Mouse (Mus musculus) heart, adult 2 months (tissue): ENCODE results near the gene Zbtb40. TPM values are rescaled to one million over a fixed set of nuclear protein-coding genes. Genes with fewer than 3 reads are reported as not detected.
A peak's percentile ranks its signal among the peaks of the same experiment; 100 is the strongest.

Experiments
- DNase-seq, 2 experiments: peaks; one replicate each; pipeline ENCODE4 v3.0.0; 2021
- H3K27ac ChIP-seq: fragments of 200-600 bp; 2 replicates; pipeline ENCODE4 v1.8.1; 2022
- H3K27me3 ChIP-seq: fragments of 200-500 bp; 2 replicates; pipeline ENCODE4 v1.6.1; 2012; ENCODE audit warnings: mild to moderate bottlenecking, low read length, inconsistent platforms, mixed read lengths; ENCODE audit not compliant: control insufficient read depth, insufficient read depth
- H3K36me3 ChIP-seq: fragments of 200-500 bp; 2 replicates; pipeline ENCODE4 v1.6.1; 2012; ENCODE audit warnings: low read length, inconsistent platforms; ENCODE audit not compliant: control insufficient read depth, insufficient read depth
- H3K4me1 ChIP-seq: fragments of 200-500 bp; 2 replicates; pipeline ENCODE4 v1.6.1; 2011; ENCODE audit warnings: low read length; ENCODE audit not compliant: control insufficient read depth, insufficient read depth
- H3K4me3 ChIP-seq: fragments of 200-600 bp; 2 replicates; pipeline ENCODE4 v1.8.1; 2022
- H3K79me2 ChIP-seq: fragments of 200-500 bp; replicated peaks from 2 replicates; pipeline ENCODE4 v1.6.1; 2012; ENCODE audit warnings: mild to moderate bottlenecking, inconsistent platforms, low read length, moderate library complexity, mixed read lengths; ENCODE audit not compliant: control insufficient read depth, insufficient read depth
- H3K9ac ChIP-seq: fragments of 200-500 bp; 2 replicates; pipeline ENCODE4 v1.6.1; 2012; ENCODE audit warnings: low read depth, mild to moderate bottlenecking, control low read depth, inconsistent platforms, low read length, mixed read lengths
- CTCF ChIP-seq: fragments of 200-600 bp; IDR thresholded peaks from 2 replicates; pipeline ENCODE4 v1.8.1; 2022; ENCODE audit warnings: antibody characterized with exemption, mild to moderate bottlenecking, moderate library complexity
- EP300 ChIP-seq: fragments of 200-500 bp; IDR thresholded peaks from 2 replicates; pipeline ENCODE4 v1.6.1; 2011; ENCODE audit warnings: low read depth, low read length, control low read depth; ENCODE audit not compliant: insufficient read depth
- POLR2A ChIP-seq: fragments of 200-500 bp; IDR thresholded peaks from 2 replicates; pipeline ENCODE4 v1.6.1; 2011; ENCODE audit warnings: mild to moderate bottlenecking, low read depth, low read length, control low read depth; ENCODE audit not compliant: insufficient read depth
- WGBS: fragments of 180-500 bp; shearing (Covaris S2); methylation state at CpG from one replicate; pipeline ENCODE4 v1.1.7; 2018; 5-methylcytosine and 5-hydroxymethylcytosine counted together
- intact Hi-C: fragments of 180-260 bp; cut with DNase I; formaldehyde crosslinking; loops from one replicate; pipeline ENCODE4 v1.15.1; 2025
- long read RNA-seq: library from polyadenylated mRNA; stranded (forward); transcript quantifications from one replicate; pipeline ENCODE4 v2.0.0, GENCODE M21; 2021
- polyA plus RNA-seq: library from polyadenylated mRNA; depleted of rRNA; stranded (reverse); fragments of >200 nt; gene quantifications from 2 replicates; pipeline ENCODE4 v1.2.3, GENCODE M21; 2012; rRNA removed
- total RNA-seq, 2 experiments: library from RNA; stranded (reverse); gene quantifications; 2 replicates each; pipeline ENCODE4 v1.2.3; 2021

Gene Zbtb40
- 1 to 10 TPM; 7.3 to 8.0 TPM for total RNA-seq
- 5.6 and 9.3 TPM in 2 replicates for polyA plus RNA-seq
- long read RNA-seq, partial matches to known transcripts, result 0 of 3 reads
- long read RNA-seq, other reads (novel, unspliced or antisense), result 3 of 3 reads

DNA sequence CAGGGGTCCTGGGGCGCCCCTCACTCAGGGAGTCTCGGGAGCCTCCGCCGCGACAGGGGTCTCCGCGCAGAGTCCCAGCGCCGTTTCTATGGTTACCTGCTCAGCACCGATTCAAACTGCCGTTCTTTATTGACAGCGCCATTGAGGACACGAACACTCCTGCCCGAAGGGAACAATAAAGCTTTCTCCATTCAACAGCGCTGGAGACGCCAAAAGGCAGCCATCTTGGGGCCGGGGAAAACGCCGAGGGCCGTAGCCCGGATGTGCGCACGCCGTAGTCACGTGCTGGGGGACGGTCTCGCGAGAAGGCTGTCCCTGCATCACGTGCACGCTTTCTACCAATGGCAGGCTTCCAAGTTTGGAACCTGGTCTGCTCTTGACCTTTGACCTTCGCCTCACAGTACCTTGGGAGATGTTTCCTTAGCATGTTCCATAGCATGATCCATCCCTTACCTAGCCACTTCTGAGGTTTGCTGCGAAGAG, at the start of gene Zbtb40:
TSS of gene Zbtb40 (minus strand) at position 252 of the 483 bp plus-strand sequence.
- Histone ChIP-seq H3K36me3 (no peaks in the 10 kb centered on the region), H3K9ac (peak within 1 kb of the TSS; percentile 85), H3K4me3 (peak within 1 kb of the TSS; percentile 99), H3K4me1 (peaks cover 5% of the 10 kb centered on the region), H3K79me2 (no peaks in the 10 kb centered on the region; the same call in 1 of the 2 replicates), H3K27ac (peak within 1 kb of the TSS; percentile 78), H3K27me3 (no peaks in the 10 kb centered on the region; the same call in 1 of the 2 replicates)
- peak; percentile 90 to 91 for DNase-seq
- no peak for TF ChIP-seq CTCF
- TF ChIP-seq EP300, result peak; percentile 81
- peak; percentile 57 for TF ChIP-seq POLR2A
- WGBS, result 2% methylated on average over 32 of the region's 32 CpGs
- intact Hi-C loops, result no loop called here

DNA sequence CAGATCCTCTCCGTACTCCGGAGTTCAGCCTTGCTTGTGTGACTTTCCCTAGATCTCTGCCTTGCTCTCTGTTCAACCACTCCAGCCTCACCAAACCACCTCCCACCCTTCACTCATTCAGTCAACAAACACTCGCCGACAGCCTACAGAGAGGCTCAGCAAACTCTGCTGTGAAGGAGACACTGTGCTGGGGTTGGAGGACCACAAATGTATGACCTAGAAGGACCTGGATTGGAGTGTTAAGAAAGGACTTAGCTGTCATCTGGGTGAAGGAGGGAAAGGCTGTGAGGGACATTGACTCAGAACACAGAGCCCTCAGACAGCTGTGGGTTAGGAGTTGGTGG, 49.4 kb upstream of the Zbtb40 start:
- Histone ChIP-seq H3K4me3 (no peak overlapping the region), H3K36me3 (no peaks in the 10 kb centered on the region), H3K4me1 (no peaks in the 10 kb centered on the region), H3K79me2 (no peaks in the 10 kb centered on the region), H3K27me3 (no peaks in the 10 kb centered on the region; the same call in 1 of the 2 replicates), H3K27ac (no peak overlapping the region), H3K9ac (no peak overlapping the region)
- no peak for TF ChIP-seq EP300
- TF ChIP-seq POLR2A, result no peak
- TF ChIP-seq CTCF, result no peak
- no peak for DNase-seq
- 71% methylated on average over 4 of the region's 4 CpGs for WGBS
- intact Hi-C loops, result no loop called here

DNA sequence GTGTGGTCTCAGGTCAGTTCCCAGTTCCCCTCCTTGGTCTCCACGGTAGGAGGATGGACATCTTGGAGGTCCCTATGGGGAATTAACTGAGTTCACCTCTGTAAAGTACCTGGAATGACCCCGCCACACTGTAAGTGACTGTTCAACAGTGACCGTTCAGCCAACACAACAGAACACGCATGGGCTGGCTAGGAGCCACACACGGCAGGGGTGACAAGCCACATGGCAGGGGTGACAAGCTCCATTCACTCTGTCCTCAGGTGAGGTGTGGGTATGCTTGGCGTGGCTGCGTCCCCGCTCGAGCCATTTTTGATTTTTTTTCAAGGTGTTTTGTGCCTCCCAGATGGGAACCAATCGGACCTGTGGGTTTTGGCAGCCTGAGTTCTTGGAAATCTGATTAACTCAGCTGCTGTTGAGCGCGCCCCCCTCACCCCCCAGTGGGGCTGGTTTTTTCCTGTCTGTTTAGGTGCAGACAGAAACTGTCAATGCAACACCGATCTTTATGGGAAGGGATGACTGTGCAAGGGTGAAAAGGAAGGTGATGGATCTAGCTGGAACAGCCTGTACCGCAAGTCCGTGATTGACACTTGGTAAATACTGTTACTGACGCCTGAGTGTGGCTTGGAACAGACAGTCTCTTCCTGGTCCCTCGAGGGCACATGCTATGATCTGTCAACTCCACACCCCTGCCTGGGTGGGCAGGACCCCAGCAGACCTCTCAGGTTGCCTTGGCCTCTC, 48.8 kb upstream of the Zbtb40 start:
- H3K27ac ChIP-seq, result no peak overlapping the region
- no peaks in the 10 kb centered on the region for H3K4me1 ChIP-seq
- 74% methylated on average over 17 of the region's 17 CpGs for WGBS
- intact Hi-C loops, result no loop called here
- no peak overlapping the region for H3K4me3 ChIP-seq
- no peak for DNase-seq
- TF ChIP-seq POLR2A (no peak), CTCF (no peak), EP300 (no peak)
- no peaks in the 10 kb centered on the region; the same call in 1 of the 2 replicates for H3K27me3 ChIP-seq
- H3K36me3 ChIP-seq, result no peaks in the 10 kb centered on the region
- no peak overlapping the region for H3K9ac ChIP-seq
- H3K79me2 ChIP-seq, result no peaks in the 10 kb centered on the region

DNA sequence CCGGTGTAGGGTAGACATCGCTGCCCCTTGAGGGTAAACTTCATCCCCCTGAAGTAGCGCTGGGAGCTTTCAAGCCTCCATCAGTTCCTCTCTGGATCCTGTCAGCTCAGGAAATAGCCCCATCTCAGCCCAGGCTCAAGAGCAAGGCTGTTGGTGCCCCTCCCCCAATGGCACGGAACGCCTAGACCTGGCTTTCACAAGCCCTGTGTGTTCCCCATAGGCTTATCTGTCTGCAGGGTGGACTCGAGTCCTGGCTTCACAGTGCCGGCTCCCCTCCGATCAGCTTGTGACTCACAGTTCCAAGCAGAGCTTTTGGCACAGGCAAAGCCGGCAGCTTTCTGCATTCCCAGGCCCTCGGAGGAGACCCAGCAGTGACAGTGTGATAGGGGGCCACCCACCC, 47.8 kb upstream of the Zbtb40 start:
- H3K9ac ChIP-seq, result no peak overlapping the region
- no peak for DNase-seq
- TF ChIP-seq CTCF (no peak), EP300 (no peak), POLR2A (no peak)
- no peaks in the 10 kb centered on the region for H3K36me3 ChIP-seq
- H3K27ac ChIP-seq, result no peak overlapping the region
- H3K79me2 ChIP-seq, result no peaks in the 10 kb centered on the region
- no peaks in the 10 kb centered on the region for H3K4me1 ChIP-seq
- intact Hi-C loops, result no loop called here
- H3K4me3 ChIP-seq, result no peak overlapping the region
- 28% methylated on average over 10 of the region's 10 CpGs for WGBS
- no peaks in the 10 kb centered on the region; the same call in 1 of the 2 replicates for H3K27me3 ChIP-seq

DNA sequence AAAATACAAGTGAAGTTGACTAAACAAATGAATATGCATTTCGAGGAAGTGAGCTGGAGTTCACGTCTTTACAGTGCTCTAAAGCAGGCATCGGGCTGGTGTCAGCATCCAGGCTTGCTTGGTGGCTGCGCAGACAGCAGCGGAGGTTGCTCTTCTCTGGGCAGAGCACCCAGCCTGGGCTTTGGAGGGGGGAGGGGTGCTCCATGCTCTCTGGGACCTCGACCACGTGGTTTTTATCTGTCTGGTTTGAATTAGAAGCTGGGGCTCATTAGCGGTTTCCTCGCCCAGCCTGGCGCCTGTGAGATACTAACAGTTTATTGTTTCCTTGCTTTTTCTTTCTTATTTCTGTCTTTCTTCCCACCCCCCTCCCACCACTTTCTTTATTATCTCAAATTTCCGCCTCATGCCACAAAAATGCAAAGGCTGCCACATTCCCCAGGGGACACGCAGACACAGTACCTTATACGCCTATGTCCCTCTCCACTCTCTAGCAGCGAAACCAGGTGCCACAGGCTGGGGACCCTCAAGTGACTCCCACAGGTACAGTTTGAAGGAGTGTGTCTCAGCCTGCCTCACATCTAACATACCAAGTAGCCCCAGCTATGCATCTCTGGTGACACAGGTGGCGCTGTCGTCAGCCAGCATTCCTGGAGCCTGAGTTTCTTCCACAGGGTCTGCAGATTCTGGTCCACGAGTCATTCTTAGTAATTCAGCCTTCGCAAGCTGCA, 36.6 kb upstream of the Zbtb40 start:
- 26% methylated on average over 18 of the region's 18 CpGs for WGBS
- Histone ChIP-seq H3K27me3 (0 out of 2 replicates have a peak, but pooled peaks cover 2% of the 10 kb centered on the region), H3K4me3 (no peak overlapping the region), H3K9ac (no peak overlapping the region), H3K79me2 (no peaks in the 10 kb centered on the region), H3K27ac (no peak overlapping the region), H3K36me3 (no peaks in the 10 kb centered on the region), H3K4me1 (no peaks in the 10 kb centered on the region)
- intact Hi-C loops, result no loop called here
- no peak for DNase-seq
- no peak for TF ChIP-seq POLR2A
- no peak for TF ChIP-seq CTCF
- no peak for TF ChIP-seq EP300

DNA sequence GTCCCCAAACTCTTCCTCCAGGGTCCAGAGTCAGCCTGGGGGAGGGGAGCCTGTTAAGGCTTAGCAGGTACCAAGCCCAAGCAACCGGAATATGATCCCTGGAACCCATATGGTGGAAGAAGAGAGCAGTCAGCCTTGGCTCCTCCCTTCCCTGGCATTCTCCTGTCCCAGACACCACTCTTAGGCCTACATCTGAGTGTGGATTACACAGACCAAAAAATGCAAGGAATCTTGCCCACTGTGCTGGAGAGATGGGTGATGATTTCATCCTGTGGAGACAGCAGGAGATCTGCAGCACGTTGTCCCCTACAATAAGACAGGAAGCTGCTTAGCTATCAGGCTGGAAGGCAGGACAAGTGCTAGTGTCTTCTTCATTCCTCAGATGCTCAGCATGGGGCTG, 34.3 kb upstream of the Zbtb40 start:
- Histone ChIP-seq H3K27ac (no peak overlapping the region), H3K4me3 (no peak overlapping the region), H3K79me2 (no peaks in the 10 kb centered on the region), H3K27me3 (0 out of 2 replicates have a peak, but pooled peaks cover 2% of the 10 kb centered on the region), H3K36me3 (no peaks in the 10 kb centered on the region), H3K9ac (no peak overlapping the region), H3K4me1 (no peaks in the 10 kb centered on the region)
- 53% methylated on average over 2 of the region's 2 CpGs for WGBS
- intact Hi-C loops, result no loop called here
- DNase-seq, result no peak
- TF ChIP-seq CTCF (no peak), POLR2A (no peak), EP300 (no peak)
